Mouse (Mus musculus): ENCODE data around the gene Six3.

Gene Six3

DNA sequence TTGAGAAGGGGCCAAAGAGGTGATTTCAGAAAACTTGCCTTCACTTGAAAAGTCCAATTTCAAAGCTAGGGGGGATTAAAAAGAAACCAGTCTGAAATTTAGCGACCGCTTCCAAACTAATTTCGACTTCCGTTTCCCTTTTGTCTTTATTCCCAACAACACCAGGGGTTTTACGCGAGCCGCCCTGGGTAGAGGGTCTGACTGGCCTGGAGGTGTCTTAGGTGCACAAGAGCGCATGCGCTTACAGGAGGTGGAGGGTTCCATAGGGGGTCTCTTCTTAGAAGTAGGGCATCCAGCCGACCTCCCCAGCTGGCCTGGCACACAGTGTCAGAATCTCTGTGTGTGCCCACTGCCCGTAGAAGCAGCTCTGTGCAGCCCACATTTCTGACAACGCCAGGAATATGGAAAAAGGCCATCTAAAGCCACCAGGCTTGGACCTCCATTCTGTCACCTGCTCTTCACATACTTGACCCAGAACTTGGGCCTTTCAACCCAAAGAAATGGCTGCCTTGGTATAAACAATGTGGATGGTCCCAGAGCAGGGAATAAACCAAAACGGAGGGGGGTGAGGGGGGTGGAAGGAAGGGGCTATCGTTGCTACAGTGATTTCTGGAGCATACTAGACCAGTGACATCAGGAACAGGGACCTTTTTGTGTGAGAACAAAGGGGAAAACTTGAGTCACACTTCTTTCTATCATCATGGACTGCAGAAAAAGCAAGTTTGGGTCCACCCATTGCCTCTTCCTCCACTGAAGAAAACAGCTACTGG is 12.9 kb downstream of the Six3 start:
- DNase-seq (ENCODE audit: low spot score) = no peak

DNA sequence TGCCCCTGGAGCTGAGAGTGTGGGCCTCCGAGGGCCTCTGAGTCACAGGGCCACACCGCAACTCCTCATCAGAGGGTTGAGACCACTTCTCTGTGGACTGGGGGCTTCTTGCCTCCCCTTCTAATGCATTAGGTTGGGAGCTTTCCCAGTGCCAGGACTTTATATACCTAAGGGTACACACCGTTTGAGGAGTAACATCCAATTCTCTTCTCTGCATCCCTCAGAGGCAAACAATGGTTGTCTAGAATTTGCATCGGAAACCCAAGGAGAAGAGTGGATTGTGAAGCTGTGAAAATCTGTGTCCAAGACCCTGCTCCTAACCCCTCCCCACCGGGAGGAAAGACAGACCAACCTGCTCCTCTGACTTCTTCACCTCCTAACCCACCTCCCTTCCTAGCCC is 14.3 kb downstream of the Six3 start:
- no peak for DNase-seq (ENCODE audit: low spot score)

DNA sequence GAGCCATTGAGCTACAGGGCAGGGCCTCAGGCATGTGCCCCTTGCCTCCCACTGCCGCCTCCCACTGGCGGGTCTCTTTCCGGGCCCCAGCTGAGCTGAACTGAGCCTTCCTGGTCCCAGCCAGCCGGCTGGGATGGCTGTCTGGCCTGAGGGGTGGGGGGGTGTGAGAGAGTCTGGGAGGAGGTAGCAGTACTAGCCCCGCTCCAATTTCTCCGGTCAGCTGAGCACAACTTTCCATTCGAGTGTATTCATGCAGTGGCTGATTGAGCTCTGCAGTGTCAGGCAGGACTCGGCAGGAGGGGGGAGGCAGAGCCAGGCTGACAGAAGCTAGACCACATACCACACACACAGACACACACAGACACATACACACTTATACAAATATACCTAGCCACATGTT is 15.4 kb downstream of the Six3 start:
- DNase-seq (ENCODE audit: low spot score) = no peak

DNA sequence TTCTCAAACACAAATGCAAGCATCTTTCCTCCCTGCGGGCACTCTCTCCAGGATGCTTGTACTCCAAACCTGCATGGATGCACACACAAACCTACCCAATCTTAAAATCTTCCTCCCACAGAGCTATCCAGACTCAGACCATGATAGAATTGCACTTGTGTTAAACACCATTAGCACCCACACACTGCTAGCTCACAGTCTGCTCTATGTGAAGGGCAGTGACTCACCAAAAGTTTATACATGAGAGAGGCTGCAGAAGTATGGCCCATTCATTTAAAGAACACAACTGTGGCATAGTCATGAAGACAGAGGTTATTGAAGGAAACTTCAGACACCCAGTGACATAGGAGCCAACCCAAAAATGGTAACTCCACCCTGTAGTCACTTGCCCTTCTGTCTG is 16.0 kb downstream of the Six3 start:
- DNase-seq (ENCODE audit: low spot score) = no peak

DNA sequence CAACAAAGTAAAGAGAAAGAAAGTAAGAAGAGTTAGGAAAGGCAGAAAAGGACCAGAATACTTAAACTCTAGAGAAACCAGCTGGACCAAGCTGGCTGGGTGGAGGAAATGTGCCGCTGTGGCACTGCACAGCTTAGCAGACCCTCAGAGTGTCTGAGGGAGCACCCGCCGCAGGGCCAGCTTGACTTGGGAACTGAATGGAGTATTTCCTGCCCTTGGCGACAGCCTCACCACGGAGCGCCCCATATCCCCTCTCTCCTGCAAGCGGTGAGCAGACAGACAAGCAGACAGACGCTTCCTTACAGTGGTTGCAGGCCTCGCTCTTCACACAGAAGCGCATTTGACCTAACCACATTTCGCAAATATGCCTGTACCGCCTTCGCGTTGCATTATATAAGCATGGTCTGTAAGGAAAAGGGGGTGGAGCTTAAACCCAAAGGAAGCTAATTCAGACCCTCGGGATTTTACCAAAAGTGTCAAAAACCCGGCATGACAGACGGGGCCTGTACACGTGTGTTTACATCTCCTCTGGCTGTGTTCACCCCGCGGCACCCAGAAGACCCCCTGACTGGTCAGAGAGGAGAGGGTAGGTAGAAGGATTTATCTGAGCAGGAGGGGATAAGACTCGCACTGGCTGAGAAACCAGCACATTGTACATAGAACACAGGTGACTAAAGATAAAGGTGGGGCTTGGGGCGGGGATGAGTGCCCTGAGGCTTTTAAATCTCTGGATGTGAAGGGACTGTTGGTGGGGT is 17.1 kb downstream of the Six3 start:
- DNase-seq (ENCODE audit: low spot score) = no peak

DNA sequence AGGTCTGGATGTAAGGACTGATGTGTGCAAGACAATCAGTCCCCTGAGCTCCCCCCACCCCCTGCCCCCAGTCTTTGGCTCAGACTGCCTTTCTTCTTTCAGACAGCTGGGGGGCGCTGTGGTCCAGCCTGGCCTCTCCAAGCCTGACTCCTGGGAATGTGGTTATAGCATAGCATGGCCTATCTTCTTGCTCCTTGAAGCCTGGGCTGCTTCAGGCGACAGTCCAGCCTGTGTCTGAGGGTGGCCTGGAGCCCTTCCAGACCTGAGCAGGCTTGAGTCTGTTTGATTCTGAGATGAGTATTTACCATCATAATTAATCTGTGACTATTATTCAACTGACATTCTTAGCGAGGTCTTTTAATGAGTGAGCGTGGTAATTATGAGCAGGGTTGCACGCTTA is 17.7 kb downstream of the Six3 start:
- DNase-seq (ENCODE audit: low spot score) = no peak

DNA sequence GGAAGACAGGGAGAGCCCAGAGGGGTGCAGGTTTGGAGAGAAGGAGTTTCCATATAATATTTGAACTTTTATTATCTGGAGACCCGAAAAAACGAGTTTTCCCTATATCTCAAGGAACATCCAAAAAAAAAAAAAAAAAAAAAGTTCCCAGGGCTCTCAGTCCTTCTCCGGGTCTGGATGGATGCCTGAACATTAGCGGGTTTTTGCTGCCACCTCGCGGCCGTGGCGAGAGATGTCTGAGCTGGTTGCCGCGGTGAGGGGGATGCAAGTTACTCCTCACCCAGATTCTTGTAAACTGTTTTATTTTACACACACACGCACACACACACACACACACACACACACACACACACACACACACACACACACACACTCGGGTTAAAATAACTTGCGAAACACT is 20.2 kb downstream of the Six3 start:
- DNase-seq (ENCODE audit: low spot score) = peak; percentile 80

DNA sequence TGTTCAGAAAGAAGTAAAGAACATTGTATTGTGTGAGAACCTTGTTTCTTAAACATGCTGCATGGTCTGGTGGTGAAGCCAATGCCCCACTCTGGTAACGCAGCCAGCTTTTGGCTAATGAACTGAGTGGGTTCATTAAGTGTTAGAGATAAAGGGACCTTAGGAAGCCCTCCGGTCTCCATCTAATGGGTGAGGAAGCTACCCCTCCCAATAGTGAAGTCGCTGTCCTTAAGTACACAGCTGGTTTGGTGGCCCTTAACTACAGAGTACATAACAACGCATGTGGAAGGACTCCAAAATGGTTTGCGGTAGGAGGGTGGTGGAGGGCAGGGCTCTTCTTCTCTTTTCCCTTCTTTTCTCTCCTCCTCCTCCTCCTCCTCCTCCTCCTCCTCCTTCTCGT is 24.5 kb downstream of the Six3 start:
- DNase-seq (ENCODE audit: low spot score) = no peak

DNA sequence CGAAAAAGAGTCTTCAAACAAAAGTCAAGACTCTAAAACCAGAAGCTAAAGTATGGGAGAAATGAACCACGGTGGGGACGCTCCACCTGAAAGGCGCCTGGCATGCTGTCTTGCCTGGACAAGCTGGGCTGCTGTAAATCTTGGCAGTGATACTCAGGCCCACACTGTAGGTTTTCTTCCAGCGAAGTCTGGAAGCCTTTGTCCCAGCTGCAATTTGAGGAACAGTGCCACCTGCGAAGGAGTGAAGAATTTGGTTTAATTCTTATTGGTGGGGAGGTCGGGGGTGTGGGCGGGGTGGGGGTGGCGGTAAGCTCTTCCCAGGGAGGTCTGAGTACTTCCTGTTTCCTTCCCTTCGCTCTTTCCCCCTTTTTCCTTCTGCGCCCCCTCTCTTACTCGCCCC is 31.9 kb downstream of the Six3 start:
- DNase-seq (ENCODE audit: low spot score) = no peak

DNA sequence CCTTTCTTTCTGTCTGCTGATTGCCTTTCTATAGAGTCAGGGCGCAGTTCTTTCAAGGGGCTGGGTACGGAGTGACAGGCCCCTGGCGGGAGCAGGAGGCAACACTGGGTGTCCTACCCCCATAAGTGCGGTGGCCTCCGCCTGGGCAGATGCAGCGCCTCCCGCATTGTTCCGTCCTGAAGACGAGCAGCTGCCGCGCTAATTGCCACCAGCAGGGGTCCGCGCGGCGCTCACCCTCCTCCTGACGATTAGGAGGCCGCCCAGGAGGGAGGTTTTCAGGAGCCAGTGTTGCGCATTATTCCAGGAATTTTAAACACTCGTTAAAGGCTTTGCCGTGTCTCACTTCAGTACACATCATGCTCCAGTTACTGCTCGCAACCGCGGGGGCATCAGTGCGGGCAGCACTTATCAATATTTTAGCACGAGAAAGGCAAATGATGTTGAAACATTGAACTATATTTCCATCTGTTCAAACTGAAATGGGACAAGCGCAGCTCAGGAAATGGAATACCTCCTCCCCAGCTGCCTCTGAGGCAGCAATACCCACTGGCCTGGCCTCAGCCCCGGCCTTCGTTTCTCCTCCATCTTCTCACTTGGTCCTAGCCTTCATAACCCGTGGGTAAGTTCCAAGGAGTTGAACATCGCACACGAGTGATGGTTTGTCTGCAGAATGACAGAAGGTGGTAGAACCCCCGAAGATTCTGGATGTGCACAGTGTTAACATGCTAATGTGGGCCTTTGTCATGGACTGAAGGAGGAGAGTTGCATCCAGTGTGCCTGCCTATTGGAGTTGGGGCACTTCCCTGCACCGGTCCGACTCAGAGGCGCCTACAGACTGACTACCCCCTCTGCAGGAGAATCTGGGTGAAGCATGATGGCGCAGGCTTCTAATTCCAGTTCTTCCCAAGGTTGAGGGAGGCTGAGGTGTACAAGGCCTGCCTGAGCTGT is 32.6 kb downstream of the Six3 start:
- DNase-seq (ENCODE audit: low spot score) = peak; percentile 29

DNA sequence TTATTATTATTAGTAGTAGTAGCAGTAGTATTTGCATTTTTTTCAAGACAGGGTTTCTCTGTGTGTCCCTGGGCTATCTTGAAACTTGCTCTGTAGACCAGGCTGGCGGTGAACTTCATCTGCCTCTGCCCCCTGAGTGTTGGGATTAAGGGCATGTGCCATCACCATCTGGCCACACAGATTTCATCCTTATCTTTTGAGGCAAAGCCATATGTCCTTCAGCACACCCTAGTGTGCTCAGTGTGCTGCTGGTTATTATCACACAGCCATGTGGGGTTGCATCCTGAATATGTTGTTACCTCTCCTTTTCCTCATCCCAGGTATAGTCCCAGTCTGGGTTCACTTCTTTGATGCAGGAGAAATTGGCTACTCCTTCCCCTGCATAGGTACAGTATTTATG is 46.6 kb downstream of the Six3 start:
- DNase-seq (ENCODE audit: low spot score) = no peak

DNA sequence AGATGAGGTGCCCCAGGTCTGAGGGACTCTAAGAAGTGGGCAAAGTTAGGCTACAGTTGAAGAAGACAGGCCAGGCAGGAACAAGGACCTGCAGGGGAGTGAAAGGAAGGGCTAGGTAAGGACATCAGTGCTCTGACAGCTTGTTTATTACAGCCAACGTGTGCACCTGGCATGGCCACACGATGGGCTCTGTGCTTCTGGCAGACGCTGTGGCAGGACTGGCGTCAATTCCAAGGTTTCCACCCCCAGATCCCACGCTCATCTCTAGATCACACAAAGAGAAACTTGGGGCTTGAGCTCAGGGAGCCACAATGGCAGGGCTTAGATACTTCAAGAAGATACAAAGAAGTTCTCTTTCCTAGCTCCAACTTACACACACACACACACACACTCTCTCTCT is 48.1 kb downstream of the Six3 start:
- DNase-seq (ENCODE audit: low spot score) = no peak

DNA sequence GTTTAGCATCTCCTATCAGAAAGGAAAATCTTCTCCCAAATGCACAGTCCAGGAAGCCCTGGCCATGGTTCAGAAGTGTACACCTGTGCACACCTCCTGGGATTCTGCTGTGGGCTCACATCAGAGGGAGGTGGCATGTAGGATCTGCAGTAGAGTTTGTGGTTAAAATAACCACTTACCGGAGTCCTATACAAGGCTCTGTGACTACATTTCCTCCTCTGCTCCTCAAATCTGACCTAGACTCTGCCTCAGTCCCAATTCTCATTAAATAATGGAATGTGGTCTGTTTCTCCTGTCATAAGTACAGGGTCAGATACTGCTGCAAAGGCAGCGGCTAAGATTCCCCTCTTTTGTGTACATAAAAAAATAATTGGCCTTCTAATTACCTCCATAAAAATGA is 50.8 kb downstream of the Six3 start:
- DNase-seq (ENCODE audit: low spot score) = no peak

DNA sequence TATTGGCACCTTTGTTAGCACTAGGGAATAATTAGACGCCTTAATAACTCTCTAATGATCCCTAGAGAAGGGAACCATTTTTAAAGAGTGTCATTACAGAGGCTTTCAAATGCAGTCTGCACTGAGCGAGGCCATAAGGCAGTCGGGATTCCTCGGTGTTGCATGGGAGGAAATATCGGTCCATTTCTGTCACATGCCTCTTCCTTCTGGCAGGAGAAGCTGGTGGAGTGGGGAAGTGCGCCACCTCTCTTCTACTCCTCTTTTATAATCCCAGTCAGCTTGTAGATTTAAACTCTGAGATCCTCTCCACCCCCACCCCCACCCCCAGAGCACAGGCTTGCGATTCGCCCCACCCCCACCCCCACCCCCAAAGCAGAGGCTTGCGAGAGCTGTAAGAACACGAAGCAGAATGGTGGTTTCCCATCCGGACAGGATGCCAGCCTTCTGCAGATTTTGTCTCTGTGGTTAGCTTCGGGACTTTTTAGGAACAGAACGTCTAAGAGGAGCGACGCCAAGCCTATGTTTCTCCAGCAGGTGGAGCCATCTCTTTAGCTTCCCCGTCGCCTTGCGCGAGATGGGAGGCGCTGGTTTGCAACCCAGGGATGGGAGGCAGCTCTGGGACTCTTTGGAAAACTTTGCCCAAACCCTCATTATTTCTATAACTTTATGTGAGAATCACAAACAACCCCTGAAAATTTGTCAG is 51.4 kb downstream of the Six3 start:
- peak; percentile 51 for DNase-seq (ENCODE audit: low spot score)

Measured in ovary, postnatal 14 days (tissue).